Mouse (Mus musculus) gastrocnemius, postnatal 14 days (tissue): ENCODE results near the gene Gpr132. TPM values are rescaled to one million over a fixed set of nuclear protein-coding genes. Genes with fewer than 3 reads are reported as not detected.
"Not testable (repeated sequence)": the region's sequence is repeated elsewhere in the genome, so short reads cannot be mapped to it uniquely, and the experiment has no call there.

Source experiments
- DNase-seq: peaks from one replicate; pipeline ENCODE4 v3.0.0; 2021; ENCODE audit warnings: mixed read lengths
- intact Hi-C: fragments of 180-260 bp; cut with DNase I; formaldehyde crosslinking; loops from one replicate; pipeline ENCODE4 v1.15.1; 2025; ENCODE audit warnings: low total_unique reads
- total RNA-seq, 2 experiments: library from RNA; stranded (reverse); gene quantifications; 2 replicates each; pipeline ENCODE4 v1.2.3; 2021

The Gpr132 gene
- total RNA-seq, 2 experiments from 2014 or later = 0.10 TPM; not detected in 1

DNA sequence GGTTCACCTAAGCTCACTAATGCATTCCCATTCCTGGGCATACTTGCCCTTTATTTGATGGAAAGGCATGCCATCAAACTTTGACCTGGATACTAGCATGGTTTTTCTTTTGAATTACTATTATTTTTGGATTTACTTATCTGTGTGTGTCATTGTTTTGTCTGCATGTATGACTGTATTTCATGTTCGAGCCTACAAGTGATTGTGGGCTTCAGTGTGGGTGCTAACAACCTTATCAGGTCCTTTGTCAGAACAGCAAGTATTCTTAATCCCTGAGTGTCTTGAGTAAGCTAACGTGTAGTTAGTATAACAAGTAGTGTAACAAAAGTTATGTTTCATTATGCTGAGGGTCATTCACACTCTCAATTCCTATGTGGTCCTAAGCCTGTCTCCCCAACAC lies 37.9 kb downstream of the Gpr132 start:
- DNase-seq = no peak
- intact Hi-C loops = no loop called here

GRCm38 (mm10) chr12:112829244-112829864 lies 38.7 kb downstream of the Gpr132 start, which contains the start of gene Cdca4:
Gene Cdca4, minus strand, starts transcription at chr12:112829423.
- DNase-seq = peak; percentile 99
- intact Hi-C loops = no loop called here

- DNase-seq = peak; percentile 79
- intact Hi-C loops = no loop called here
These were observed 39.4 kb downstream of the Gpr132 start for GRCm38 (mm10) chr12:112828501-112829243.

DNA sequence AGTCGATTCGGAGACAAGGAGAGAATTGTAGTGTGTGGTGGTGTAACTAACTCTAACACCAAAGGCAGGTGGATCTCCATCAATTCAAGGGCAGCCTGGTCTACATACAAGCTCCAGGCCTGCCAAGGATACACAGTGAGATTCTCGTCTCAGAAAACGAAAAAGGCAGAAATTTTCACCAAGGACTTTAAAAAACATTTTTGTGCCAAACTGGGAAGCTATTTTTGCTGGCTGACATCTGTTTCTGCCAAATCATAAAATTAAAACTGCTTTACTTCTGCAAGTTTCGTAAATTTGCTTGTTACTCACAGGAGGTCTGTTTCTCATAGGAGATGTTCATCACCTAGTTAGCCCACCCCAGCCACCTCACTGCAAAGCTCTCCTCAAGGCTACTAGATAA lies 42.1 kb downstream of the Gpr132 start:
- no peak for DNase-seq
- intact Hi-C loops = no loop called here

- DNase-seq = no peak
- intact Hi-C loops = no loop called here
These were observed 44.8 kb downstream of the Gpr132 start for GRCm38 (mm10) chr12:112823221-112823620.

- DNase-seq = no peak
- intact Hi-C loops = no loop called here
These were observed 45.4 kb downstream of the Gpr132 start for GRCm38 (mm10) chr12:112822676-112823075.

DNA sequence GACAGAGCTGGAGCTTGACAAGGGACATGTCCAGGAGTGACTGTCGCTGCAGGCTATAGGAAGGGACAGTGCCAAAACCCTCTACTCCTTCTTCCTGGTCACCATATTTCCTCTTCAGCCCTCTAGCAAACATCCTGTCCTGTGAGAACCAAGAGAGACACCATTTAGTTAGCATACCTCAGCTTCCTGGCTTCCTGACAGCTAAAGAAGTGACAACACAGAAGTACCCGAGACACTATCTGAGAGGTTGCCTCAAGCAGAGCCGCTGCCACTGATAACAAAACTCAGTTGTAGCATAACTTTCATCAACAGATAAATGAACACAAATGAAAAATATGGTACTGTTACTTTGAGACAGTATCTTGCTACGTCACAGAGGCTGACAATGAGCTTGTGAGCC lies 46.1 kb downstream of the Gpr132 start:
- intact Hi-C loops = no loop called here
- no peak for DNase-seq

DNA sequence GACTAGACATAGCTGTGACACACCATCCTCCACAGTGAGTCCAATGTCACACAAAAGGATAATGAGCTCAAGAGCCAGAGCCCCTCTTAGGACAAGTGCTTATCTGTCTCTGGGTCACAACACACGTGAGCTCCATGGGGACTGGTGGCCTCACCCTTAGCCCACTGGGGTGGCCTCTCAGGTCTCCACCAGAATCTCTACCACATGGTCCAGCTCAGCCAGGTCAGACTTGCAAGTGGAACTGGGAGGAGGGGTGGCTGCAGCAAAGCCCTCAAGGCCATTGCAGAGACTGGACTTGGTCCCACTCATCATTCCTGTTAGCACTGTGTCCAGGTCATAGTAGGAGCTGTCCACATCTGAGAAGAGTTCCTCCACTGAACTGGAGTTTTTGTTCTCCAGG lies 46.8 kb downstream of the Gpr132 start:
- intact Hi-C loops = no loop called here
- no peak for DNase-seq

- no peak for DNase-seq
- intact Hi-C loops = no loop called here
These were observed 47.5 kb downstream of the Gpr132 start for GRCm38 (mm10) chr12:112820401-112820999.

GRCm38 (mm10) chr12:112819057-112819662 lies 48.9 kb downstream of the Gpr132 start:
- no peak for DNase-seq
- intact Hi-C loops = no loop called here

DNA sequence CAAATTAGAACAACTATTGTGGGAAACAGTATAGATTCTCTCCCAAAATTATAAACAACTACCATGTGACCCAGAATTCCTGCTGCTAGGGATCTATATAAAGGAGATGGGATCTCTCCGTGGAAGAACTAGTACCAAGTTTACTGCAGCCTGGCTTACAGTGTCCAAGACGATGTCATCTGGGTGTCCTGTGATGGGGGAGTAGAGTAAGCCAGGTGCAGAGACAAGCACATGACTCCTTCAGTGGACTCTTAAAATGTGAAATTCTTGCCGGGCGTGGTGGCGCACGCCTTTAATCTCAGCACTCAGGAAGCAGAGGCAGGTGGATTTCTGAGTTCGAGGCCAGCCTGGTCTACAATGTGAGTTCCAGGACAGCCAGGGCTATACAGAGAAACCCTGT lies 51.2 kb downstream of the Gpr132 start:
- DNase-seq, intact Hi-C loops: not testable (repeated sequence)

DNA sequence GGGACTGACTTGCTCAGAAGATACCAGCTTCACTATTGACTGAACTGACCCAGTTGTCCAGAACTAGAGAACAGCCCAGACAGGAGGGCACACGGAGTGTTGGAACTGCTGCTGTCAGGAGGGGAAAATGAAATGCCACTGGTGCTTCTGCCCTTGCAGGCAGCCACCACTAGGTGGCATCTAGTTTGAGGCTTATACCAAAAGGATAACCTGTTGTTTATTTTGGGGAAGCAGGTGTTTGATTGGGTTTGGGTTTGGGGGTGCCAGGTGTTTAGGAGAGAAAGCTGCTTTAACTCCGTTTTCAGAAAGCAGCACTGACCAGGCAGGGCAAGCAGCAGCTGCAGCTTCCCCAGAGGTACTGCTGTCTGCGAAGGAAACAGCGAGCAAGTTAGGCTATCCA lies 51.7 kb downstream of the Gpr132 start:
- DNase-seq = no peak

DNA sequence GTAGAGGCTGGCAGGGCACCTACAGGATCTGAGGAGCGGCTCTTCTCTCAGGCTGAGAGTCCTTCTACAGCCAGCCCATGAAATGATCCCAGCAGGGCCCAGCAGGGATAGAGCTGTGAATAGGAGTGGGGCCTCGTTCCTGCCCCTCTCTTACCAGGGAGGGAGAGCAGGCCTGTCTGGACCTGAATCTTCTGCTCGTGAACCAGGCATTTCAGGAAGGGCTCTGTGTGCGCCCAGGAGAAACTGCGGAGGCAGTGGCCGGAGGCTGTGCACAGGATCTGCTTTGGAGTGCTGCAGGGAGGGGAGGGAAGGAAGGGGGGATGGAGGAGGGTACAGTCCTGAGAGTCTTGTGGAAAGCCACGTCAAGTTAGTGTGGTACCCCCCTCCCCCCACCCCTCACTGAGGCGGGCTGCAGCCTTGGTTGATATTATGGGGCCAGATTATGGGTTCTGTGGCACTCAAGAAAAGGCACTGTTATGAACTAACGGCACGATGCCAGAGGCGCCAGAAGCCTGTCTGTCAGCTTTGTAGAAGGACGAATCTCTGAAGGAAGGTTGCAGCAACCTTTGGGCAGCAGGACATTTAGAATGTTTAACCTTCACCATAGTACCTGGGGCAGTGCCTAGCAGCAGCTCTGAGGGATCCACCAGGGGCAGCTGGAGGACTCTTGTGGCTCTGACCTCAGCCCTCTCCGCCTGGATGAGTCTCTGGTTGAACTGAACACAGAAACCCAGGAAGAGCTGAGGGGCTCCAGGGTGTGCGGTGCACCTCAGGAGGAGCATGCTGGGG lies 53.2 kb downstream of the Gpr132 start:
- DNase-seq = no peak
- intact Hi-C loops = no loop called here

More for the DNA sequence above, 51.7 kb downstream of the Gpr132 start:
- intact Hi-C loops = no loop called here

- intact Hi-C loops = no loop called here
- DNase-seq = no peak
These were observed 54.7 kb downstream of the Gpr132 start for GRCm38 (mm10) chr12:112813370-112813769.

DNA sequence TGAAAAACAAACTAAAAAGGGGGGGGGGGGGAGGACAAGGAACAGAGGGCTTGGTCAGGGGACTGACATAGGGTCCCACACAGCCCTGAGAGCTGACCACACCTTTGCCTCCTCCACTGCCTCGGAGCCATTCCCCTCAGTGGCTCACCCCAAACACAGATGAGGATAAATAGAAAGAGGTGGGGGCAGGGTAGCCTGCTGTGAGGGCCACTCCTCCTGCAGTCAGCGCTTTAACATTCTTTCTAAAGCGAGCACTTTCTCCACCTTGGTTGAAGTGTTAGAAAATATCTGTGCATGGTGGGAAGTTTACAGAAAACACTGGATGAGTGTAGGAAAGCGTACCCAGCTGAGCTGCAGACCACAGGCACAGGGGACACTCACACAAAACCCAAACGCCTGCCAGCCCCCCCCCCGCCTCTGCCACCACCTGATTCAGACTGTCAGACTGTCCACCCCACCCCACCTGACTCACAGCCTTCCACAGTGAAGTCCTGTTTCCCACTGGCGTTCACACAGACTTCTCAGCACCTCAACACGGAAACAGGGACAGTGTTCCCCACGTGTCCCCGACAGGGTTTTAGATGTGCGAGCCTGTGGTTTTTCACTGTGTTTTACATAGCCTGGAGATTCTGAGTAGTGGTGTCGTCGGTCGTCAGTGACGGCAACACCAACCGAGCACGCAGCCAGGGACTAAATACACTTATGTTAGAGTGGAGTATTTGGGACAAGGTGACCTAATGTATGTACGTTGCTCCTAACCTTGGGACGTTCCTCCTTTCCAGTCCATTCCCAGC lies 57.7 kb downstream of the Gpr132 start:
- intact Hi-C loops = no loop called here
- DNase-seq = no peak

GRCm38 (mm10) chr12:112809641-112810040 lies 58.4 kb downstream of the Gpr132 start:
- DNase-seq = no peak
- intact Hi-C loops = no loop called here

GRCm38 (mm10) chr12:112808587-112809364 lies 59.3 kb downstream of the Gpr132 start, which contains the start of gene Clba1:
Gene Clba1, plus strand, starts transcription at chr12:112808937.
- peak; percentile 92 for DNase-seq
- intact Hi-C loops = no loop called here

DNA sequence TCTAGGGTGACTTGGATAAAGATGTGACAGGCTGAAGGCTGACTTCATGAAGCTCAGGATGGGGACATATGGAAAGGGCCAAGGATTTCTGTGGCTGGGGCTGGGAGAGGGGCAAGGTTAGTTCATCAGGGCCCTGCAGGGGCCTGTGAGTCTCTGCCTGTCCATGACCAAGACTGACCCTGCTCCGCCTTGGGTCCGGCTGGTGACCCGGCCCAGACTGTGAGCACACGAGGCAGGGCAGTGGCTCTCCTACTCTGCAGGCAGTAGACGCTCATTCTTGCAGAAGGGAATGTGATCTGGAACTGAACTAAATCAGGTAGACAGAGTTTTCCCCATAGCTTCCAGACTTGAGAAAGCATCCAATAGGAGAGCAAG lies 59.8 kb downstream of the Gpr132 start:
- peak; percentile 7 for DNase-seq
- intact Hi-C loops = no loop called here
